Mouse (Mus musculus): ENCODE results near the gene Muc13.

Muc13 gene

DNA sequence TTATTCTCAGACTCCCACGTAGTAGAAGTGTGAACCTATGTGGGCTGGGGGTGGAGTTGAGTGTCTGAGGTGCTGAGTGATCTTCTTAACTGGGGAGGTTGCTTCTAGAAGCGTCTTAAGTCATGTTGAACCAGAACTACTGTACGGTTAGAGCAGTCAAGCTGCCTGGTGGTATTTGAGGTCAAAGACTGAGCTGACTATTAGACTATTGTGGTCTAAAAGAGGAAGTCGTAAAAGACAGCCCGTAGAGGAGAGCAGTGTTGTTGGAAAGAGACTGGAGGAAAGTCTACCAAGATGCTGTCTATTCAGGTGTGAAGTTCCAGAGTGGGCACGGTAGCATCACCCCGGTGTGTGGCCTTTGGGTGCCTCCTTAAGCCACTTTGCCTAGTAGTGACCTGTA lies 24.0 kb upstream of the Muc13 start:
- no peak for DNase-seq (ENCODE audit: low spot score)

DNA sequence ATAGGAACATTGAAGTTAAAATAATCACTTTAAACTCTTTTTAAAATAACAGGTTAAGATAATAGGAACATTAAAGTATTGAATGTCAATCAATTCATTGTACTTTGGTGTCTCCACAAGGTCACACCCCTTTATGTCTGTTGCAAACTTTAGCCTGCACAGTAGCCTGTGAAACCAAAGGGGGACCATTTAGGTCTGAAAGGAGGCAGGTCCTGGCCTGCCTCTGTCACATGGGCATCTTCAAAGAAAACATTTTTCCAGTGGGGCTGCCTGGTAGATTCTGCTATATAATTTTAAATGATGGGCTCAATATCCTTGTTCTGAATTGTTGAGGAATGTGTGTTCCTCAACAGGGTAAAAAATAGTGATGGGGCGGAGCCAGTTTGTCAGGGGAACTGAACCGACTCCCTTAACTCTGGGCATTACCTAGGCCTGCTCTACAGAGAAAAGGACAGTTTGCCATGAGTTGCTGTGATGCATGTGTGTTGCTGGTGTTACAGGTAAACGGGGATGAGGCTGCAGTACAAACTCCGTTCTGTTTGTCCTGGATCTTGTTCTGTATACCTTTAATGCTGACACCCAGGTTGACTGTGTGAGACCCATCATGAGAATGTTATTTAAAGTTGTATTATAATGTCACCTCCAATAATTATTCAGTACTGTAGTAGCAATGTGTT lies 22.9 kb upstream of the Muc13 start:
- no peak for DNase-seq (ENCODE audit: low spot score)

DNA sequence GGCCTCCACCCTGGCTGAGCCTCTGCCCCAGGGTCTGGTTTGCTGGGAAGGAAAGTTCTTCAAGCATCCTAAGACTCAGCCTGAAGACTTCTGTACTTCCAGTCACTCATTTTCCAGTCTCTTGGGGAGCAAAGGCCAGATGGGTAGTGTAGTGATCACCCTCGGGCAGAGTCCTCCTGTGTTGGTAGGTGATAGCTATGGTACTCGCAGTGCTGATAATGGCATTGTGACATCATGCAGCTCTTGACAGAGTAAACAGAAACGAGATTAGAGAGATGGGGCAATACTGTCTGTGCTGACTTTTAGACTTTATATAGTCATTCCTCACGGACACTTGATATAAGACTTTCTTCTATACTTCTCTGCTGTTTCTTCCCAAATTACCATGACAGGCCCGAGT lies 21.0 kb upstream of the Muc13 start:
- DNase-seq (ENCODE audit: low spot score) = no peak

DNA sequence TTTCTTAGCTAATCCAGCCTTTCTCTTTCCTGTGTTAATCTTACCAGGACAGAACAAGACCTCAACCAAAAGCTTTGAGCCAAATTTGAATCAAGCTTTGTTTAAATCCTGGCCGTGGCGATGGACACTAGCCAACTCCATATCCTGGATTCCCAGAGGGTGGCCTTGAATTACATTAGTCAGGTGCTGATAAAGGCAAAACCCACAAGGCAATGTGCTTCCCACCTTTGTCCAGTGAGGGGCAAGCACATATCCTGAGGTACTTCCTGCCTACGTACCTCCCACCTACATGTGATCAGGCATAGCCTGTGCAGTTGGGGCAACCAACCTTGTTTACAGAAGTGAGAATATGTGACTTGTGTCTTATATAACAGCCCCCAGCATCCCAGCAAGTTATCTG lies 18.9 kb upstream of the Muc13 start:
- DNase-seq (ENCODE audit: low spot score) = no peak

DNA sequence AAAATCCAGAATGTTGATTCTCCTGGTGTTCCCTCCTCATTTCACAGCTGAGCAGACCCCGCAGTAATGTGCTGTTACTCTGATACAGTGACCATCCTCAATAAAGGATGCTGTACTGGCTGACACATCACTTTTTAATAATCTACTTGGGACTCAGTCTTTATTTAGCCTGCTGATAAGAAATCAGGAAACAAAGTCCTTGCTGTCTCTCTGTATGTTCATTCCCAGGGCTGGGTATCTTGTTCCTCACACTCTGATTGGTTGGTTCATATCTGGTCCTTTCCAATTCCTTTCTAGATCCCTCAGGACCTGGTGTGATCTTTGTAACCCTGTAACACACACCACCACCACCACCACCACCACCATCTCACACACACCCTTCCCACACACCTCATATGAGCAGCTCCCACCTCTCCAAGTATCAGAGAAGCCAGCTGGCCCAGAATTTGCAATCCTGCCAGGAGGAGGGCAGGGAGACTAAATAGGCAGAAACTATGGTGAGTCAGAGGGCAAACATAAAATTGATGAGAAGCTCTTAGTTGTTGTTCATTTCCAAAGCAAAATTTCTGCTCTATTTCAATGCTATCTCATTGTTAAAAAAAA lies 18.0 kb upstream of the Muc13 start:
- no peak for DNase-seq (ENCODE audit: low spot score)

DNA sequence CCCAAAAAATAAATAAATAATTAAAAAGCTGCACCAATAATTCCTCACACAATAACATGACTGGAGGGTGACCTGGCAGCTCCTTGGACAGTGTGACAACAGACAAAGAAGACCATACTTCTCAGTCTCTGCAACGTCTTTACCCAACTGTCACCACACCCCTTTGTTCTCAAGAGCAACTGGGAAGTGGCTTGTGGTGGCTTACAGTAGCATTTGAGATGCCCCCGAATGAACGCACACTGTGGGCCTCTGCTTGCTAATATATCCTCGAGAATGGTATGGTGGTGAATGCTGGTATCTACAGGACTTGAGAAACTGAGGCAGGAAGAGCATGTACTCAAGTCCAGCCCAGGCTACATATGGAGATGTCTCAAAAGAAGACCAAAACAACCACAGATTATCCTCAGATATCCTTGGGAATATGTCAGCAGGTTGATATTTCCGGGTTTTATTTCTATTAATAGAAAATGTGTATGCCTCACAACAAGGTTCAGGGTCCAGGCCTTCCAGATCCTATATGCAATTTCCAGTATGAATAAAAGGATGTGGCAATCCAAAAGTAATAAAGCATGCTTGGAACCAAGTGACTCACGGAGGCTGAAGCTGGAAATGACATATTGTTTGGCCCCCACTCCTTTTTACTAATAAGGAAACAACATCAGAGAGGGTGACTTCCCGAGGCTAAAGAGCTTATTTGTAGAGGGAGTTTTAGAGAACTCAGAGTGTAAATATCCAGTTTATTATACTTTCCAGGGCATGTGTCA lies 16.9 kb upstream of the Muc13 start:
- no peak for DNase-seq (ENCODE audit: low spot score)

DNA sequence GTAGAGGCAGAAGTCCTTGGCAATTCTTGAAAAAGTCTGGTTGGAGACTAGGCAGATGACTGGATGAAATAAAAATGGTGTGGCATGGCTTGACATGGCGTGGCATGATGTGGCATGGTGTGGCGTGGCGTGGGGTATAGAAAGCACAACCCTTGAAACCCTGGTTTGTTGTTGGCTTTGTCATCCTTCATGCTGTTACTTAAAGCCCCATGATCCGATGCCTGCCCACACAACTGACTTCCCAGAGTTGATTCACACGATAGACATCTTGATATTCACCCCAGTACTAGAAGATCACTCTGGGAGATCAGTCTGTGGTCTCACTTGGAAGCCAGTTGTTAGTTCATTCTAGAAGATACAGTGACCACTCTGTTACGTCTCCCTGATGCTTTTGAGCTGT lies 16.2 kb upstream of the Muc13 start:
- no peak for DNase-seq (ENCODE audit: low spot score)

DNA sequence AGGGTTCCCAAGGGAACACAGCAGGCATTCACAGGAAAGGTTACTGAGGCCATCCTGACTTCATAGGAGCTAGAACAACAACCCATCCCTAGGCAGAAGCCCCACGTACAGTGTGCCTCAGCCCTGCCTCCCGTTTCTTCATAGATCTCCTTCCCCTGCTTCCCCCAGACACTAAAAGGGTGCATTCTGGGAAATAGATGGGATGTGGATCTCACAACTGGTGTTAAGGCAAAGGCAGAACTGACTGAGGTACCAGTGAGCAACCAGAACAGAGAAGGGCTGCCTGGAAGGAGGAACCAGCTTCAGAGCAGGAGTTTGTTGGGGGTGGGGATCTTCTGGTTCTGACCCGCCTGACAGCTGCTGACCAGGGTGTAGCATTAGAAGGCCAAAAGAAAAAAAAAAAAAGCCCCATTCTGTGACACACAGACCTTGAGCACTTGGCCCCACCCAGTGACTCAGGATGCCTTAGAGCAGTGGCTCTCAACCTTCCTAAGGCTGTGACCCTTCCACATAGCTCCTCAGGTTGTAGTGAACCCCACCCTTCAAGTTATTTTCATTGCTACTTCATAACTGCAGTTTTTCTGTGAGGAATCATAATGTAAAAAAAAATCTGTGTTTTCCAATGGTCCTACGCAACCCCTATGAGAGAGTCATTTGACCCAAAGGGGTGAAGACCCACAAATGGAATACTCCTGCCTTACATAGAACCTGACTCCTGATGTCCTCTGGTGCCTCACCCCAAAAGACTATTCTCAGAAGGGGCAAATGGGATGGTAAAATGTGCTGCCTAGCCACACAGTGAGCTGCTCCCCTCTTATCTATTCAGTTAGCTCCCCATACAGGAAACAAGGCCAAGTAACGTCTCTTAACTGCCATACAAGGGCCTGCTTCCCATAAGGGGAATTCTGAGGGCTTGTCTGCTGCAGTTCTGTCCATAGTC lies 11.8 kb upstream of the Muc13 start:
- no peak for DNase-seq (ENCODE audit: low spot score)

DNA sequence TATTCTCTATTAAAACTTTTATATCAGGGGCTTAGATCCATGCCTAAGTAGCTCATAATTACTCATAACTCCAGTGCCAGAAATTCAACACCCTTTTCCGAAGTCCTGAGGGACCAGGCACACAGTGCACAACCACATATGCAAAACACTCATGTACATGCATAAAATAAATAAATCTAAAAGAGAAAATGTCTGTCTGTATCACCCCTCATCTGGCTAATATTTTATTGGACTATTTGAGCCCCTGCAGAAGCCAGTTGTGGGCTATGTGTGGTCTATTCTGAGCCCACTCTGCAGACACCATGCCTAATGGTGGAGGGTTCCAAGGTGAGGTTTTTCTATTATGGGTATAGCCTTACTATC lies 11.1 kb upstream of the Muc13 start:
- DNase-seq (ENCODE audit: low spot score) = no peak

DNA sequence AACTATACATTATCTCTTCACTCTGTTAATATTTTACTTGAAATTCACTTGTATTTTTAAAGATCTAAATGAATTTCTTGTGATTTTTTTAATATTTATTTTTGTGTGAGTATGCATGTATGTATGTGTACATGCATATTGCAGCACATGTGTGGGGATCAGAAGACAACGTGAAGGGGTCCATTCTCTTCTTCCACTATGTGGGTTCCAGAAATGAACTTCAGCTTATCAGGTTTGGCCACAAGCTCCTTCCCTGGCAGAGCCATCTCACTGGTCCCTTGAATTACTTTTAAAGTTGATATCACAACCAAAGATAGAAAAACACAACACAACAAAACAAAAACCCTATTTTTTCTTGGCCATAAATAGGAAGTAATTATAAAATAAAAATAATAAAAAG lies 9.3 kb upstream of the Muc13 start:
- DNase-seq (ENCODE audit: low spot score) = no peak

DNA sequence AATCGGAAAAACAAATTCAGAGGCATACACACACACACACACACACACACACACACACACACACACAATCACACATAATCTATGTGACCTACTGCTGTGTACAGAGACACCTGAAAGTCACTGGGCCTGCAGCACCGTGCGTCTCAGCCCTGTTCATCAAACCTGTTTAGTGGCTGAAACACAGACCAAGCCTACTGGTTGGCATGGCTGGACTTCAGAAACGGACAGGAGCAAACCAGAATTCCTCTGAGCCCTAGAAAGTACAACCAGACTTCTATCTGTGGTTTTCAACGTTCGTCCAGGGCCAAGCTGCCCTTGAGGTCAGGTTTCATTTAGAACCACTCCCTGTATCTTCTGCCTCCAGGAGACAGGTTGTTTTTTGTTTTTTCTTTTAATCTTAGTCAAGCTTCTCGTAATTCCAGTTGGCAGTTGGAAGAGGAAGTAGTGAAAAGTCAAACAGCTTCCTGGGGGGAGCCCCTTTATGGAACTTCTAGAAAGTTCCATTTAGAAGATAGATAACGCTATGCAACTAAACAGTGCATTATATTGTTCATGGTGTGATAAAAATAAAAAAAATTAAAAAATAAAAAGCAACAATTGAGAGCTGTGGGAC lies 8.6 kb upstream of the Muc13 start:
- no peak for DNase-seq (ENCODE audit: low spot score)

DNA sequence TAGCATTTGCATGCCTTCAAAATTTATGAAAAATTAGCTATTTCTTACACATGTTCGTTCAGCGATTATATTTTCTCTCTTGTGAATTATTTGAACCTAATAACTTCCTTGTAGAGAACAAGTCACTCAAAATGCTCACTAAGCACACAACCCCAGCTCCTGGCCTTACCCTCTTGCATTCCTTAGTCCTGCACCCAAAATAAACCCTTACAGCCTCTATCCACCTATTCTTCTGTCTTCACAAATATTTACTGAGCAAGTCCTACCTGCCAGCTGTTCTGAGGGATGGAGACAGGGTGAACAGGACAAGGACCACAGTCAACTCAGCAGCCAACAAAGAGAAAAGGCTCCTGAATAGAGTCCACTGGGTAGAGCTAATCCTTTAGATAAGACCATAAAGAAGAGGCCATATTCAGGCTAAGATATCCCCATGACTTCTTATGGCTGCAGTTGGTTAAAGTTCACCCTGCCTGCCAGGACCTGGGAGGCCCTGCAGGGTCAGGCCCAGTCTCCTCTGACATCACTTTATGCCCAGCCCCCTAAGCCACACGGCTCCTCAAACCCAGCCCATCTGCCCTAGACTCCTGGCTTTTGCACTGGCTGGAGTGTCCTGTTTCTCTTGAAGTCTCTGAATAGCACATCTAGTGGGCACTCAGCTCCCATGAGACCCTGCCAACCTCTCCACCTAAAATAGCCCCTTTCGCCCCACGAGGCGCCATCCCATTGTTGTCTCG lies 7.0 kb upstream of the Muc13 start:
- DNase-seq (ENCODE audit: low spot score) = no peak

DNA sequence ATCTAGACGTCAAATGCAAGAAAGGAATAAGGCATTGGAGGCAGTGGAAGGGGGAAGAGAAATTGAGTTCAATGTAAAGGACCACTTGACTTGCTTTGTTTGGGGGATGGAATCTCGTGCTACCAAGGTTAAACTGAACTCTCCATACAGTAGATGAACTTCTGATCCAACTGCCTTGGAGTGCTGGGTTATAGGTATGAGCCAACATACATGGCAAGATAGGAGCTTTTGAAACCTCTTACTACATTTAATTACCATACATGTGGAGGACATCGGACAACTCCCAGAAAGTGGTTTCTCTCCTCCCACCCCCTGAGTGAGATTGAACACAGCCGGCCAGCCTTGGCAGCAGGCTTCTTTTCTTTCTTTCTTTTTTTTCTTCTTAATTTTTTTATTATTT lies 1.3 kb downstream of the Muc13 start:
- no peak for DNase-seq (ENCODE audit: low spot score)

DNA sequence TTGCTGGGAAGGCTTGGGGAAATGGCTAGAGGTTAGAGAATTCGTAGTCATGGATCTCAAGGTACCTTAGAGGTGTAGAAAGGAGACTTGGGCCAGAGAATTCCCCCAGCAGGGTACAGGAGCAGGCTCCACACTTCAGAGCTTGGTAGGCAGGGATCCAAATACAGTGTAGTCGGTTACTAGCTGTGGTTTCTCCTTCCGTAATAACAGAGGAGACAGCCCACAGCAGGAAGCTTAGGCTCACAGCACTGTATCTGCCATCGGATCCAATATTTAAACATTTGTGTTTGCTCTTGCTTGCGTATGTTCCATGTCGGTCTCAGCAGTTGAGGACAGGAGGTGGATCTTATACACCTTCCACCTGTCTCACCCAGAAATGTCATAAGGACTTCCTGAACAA lies 2.0 kb downstream of the Muc13 start:
- no peak for DNase-seq (ENCODE audit: low spot score)

DNA sequence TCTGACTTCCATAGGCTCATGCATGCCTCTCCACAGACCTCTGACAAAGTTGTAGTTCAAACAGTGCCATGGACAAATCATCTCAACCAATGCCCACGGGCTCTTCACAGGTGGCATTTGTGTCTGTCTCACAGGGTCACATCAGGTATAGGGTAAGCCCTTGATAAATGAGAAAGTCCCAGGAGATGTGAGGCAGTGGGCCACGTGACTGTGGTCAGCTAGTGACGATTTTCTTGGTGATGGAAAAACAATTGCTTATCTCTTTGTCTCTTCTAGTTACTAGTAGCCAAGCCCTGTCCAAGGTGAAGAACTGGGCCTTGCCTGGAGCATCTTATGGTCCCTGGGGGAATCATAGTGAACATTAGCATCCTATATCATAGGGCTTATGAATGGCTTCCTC lies 2.9 kb downstream of the Muc13 start:
- no peak for DNase-seq (ENCODE audit: low spot score)

DNA sequence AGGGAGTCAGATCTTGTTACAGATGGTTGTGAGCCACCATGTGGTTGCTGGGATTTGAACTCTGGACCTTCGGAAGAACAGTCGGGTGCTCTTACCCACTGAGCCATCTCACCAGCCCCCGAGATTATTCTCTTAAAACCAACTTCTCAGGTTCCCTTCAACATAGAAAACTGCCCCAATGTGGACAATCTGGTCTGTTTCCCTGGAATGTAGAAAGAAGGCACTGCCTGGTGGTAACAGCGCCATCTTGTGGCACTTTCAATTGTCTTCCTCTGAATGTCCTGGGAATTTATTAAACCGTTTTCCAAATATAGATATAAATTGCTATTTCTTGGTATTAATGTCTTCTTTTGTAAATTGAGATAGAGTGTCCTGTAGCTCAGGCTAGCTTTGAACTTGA lies 4.0 kb downstream of the Muc13 start:
- peak; percentile 13 for DNase-seq (ENCODE audit: low spot score)

DNA sequence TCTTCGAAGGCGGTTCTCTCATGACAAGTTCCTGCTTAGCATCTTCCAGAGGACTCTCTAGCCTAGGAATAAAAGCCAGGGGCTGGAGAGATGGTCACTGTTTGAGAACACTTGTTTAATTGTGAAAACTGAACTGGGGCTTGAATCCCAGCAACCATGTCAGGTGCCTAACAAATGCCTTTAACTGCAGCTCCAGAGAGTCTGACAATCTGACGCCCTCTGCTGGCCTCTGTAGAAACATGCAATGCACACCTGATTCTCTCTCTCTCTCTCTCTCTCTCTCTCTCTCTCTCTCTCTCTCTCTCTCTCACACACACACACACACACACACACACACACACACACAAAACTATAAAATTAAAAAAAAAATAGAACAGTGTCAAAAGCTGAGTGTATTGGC lies 16.2 kb downstream of the Muc13 start:
- DNase-seq (ENCODE audit: low spot score) = no peak

DNA sequence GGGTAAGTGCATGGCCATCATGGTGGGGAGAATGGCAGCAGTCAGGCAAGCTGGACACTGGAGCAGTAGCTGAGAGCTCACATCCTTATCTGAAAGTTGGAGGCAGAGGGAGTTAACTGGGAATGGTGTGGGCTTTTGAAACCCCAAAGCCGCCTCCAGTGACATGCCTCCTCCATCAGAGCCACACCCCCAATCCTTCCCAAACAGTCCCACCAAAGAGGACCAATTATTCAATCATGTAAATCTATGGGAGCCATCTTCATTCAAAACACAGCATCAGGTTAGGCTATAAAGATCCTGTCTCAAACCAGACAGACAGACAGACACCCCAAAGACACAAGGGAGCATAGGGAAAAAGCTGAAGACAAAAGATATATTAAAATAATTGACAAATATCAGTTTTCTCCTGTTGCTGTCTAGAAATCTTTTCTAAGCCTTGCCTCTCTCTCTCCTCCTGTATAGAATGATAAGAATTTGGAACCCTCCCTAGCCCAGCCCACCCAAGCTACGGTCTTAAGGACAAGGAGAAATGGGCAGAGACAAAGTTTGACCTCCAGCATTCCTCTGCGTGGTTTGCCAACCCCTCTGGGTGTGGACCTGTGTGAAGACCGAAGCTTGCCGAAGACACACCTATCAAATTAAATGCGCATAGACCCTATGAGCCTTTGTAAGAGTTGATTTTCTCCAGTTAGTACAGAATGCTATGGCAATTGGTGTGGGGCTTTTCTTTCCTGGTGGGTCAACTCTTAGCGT lies 24.8 kb downstream of the Muc13 start:
- DNase-seq (ENCODE audit: low spot score) = no peak

DNA sequence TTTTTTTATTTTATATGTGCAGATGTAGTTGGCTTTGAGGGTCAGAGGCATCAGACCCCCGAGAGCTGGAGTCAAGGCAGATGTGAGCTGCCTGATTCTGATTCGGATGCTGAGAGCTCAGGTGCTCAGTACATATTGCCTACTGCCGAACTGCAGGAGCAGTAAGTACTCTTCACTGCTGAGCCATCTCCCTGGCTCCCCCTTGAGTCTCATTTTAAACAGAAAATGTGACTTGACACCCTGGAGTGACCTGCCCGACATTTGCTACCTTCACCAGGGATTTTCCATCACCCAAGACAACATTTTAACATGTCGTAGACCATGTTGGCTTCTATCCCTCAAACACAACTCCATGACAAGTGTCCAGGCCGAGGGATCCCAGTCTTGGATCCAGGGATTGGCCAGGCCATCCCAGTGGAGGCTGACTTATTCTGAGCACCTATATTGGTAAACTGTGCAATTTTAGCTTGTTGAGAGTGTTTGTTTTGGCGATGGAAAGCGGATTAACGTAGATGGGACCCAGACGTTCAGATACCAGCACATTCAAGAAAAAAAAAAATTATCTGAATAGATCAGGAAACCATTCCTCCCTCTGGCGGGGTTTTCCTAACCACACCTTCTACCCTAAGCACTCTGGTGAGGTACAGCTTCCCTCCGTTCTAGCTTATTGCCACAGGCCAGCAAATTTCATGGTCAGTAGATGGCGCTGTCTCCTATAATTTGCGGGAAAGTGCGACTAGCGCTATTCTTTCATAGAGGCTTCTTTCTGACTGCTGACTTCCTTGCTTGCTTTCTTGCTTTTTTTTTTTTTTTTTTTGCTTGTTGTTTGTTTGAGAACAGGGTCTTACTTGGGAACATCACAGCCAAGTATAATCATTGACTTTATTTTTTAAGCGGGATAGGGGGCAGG lies 26.7 kb downstream of the Muc13 start:
- peak; percentile 72 for DNase-seq (ENCODE audit: low spot score)

DNA sequence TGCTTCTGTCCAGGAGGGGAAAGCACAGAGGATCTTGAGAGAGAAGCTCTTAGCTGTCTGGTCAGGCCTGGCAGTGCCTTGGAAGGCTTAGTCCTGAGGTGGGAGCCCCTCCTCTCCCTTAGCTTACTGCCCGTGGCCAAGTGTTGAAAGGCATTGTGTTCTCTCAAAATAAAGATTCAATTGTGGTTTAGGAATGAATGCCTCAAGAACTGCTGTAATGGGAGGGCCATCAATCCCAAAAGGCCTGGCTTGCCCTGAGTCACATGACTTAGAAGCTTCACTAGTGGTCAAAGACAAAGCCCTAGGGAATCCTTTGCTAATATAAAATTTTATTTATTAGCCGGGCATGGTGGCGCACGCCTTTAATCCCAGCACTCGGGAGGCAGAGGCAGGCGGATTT lies 30.8 kb downstream of the Muc13 start:
- DNase-seq (ENCODE audit: low spot score) = no peak

Data from ovary, postnatal 10 days (tissue).